Mouse (Mus musculus): ENCODE results near the gene Mprip.
"Not testable (repeated sequence)": the region's sequence is repeated elsewhere in the genome, so short reads cannot be mapped to it uniquely, and the experiment has no call there.

Gene Mprip

GRCm38 (mm10) chr11:59653547-59653946, 7.6 kb upstream of the Mprip start:
- DNase-seq (ENCODE audit: low spot score), result no peak

- no peak for DNase-seq (ENCODE audit: low spot score)
Measured at GRCm38 (mm10) chr11:59655337-59655736, 5.8 kb upstream of the Mprip start.

- no peak for DNase-seq (ENCODE audit: low spot score)
Measured at GRCm38 (mm10) chr11:59656016-59656415, 5.1 kb upstream of the Mprip start.

- no peak for DNase-seq (ENCODE audit: low spot score)
Measured at GRCm38 (mm10) chr11:59661601-59662248, 620 bp downstream of the Mprip start.

GRCm38 (mm10) chr11:59662249-59662788, 1.2 kb downstream of the Mprip start:
- DNase-seq (ENCODE audit: low spot score), result peak; percentile 96

GRCm38 (mm10) chr11:59662877-59663775, 2.0 kb downstream of the Mprip start:
- no peak for DNase-seq (ENCODE audit: low spot score)

GRCm38 (mm10) chr11:59663776-59664320, 2.7 kb downstream of the Mprip start:
- no peak for DNase-seq (ENCODE audit: low spot score)

GRCm38 (mm10) chr11:59664818-59665217, 3.7 kb downstream of the Mprip start:
- DNase-seq (ENCODE audit: low spot score), result peak; percentile 25

GRCm38 (mm10) chr11:59671049-59671693, 10.1 kb downstream of the Mprip start:
- peak; percentile 53 for DNase-seq (ENCODE audit: low spot score)

- DNase-seq (ENCODE audit: low spot score), result no peak
Measured at GRCm38 (mm10) chr11:59674013-59674412, 12.9 kb downstream of the Mprip start.

GRCm38 (mm10) chr11:59674746-59675145, 13.6 kb downstream of the Mprip start:
- DNase-seq (ENCODE audit: low spot score), result not testable (repeated sequence)

GRCm38 (mm10) chr11:59677767-59678166, 16.7 kb downstream of the Mprip start:
- DNase-seq (ENCODE audit: low spot score), result no peak

GRCm38 (mm10) chr11:59678693-59679092, 17.6 kb downstream of the Mprip start:
- DNase-seq (ENCODE audit: low spot score), result no peak

- no peak for DNase-seq (ENCODE audit: low spot score)
Measured at GRCm38 (mm10) chr11:59680111-59680510, 19.0 kb downstream of the Mprip start.

- DNase-seq (ENCODE audit: low spot score), result no peak
Measured at GRCm38 (mm10) chr11:59684956-59685355, 23.9 kb downstream of the Mprip start.

GRCm38 (mm10) chr11:59694533-59694932, 33.4 kb downstream of the Mprip start:
- DNase-seq (ENCODE audit: low spot score), result no peak

- DNase-seq (ENCODE audit: low spot score), result no peak
Measured at GRCm38 (mm10) chr11:59695550-59695949, 34.4 kb downstream of the Mprip start.

GRCm38 (mm10) chr11:59697572-59697971, 36.5 kb downstream of the Mprip start:
- no peak for DNase-seq (ENCODE audit: low spot score)

- no peak for DNase-seq (ENCODE audit: low spot score)
Measured at GRCm38 (mm10) chr11:59700787-59701186, 39.7 kb downstream of the Mprip start.

GRCm38 (mm10) chr11:59705113-59705512, 44.0 kb downstream of the Mprip start:
- no peak for DNase-seq (ENCODE audit: low spot score)

GRCm38 (mm10) chr11:59707481-59707880, 46.4 kb downstream of the Mprip start:
- DNase-seq (ENCODE audit: low spot score), result no peak
